Mouse (Mus musculus) cerebellum, adult 18-20 months (tissue): ENCODE data around the gene Tyk2.

ENCODE experiments used
- DNase-seq, 2 experiments: peaks; one replicate each; pipeline ENCODE4 v3.0.0; 2021

The Tyk2 gene

DNA sequence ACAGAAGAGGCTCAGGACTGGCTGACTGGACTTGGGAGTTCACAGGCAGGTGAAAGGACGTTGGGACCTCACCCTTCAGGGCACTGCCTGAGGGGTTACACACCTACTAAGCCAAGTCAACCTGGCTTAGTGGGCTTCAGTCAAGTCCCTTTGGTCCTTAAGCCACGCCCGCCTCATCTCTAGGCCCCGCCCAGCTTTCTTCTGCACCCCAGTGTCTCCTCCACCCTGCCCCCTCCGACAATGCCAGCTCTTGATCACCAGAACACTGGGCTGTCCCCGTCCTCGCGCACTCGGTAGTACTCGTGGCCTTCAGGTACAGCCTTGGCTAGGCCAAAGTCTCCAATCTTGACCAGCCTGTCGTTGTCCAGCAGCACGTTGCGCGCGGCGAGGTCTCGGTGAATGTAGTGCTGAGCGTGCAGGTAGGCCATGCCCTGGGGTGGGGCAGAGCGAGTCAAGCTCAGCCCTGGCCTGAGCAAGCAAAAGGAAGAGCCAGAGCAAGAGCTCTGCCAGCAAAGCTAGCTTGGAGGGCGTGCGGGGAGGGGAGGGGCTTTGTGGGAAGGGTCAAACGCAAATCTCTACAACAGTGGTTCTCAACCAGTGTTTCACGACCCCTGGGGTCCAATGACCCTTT, 23.3 kb downstream of the Tyk2 start:
- DNase-seq = no peak

DNA sequence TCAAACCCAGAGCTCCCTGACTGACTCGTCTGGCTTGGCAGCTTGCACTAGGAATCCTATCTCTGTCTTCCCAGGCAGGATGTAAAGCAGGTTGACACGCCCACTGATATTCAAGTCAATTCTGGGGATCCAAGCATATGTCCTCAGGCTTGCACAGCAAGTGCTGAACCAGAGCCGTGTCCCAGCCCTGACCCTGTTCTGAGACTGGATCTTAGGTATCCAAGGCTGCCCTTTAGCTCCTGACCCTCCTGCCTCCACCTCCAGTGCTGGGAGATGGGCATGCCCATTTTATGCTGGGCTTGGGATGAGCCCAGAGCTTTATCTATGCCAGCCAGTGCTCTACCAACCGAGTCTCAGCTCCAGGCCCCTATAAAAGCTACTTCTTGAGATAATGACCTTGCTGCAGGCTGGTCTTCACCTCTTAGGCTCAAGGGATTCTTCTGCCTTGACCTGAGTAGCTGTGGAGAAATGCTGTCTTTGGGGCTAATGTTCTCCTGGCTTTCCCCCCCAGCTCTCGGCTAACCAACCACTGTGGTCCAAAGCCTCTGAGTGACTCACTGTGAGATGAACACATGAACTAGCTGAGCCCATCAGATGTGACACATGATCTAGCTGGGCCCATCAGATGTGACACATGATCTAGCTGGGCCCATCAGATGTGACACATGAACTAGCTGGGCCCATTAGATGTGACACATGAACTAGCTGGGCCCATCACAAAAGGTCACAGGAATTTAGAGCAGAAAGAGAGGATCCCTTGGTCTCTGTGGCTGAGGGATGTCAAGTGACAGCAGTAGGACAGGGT, 25.1 kb downstream of the Tyk2 start:
- DNase-seq = no peak

DNA sequence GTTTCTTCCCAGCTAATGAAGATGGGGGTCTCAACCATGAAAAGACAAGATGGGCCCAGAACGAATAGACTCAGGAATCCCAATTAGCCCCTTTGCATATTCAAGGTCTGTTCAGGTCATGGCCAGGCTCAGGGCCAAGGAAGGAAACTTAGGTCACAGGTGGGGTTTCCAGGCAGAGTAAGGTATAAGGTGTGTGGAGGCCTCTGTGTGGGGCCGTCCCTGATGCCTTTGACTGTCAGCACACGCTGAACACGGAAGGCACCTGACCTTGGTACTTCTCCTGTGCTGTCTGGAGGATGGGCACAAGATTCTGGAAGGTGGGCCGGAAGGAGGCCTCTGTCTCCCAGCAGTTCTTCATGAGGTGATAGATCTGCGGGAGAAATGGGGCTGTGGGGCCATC, 26.2 kb downstream of the Tyk2 start:
- no peak for DNase-seq

DNA sequence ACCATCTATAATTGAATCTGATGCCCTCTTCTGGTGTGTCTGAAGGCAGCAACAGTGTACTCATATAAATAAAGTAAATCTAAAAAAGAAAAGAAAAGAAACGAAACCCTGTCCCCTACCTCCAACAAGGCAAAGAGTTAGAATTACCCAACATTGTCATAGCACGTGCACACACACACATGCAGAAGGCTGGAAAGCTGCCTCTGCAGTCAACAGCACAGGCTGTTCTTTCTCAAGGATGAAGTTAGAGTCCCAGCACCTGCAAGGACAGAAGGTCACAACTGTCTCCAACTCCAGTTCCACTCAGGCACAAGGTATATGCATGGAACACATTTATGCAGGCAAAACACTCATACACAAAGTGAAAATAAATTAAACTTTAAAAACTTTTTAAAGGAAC, 29.0 kb downstream of the Tyk2 start:
- DNase-seq = no peak

DNA sequence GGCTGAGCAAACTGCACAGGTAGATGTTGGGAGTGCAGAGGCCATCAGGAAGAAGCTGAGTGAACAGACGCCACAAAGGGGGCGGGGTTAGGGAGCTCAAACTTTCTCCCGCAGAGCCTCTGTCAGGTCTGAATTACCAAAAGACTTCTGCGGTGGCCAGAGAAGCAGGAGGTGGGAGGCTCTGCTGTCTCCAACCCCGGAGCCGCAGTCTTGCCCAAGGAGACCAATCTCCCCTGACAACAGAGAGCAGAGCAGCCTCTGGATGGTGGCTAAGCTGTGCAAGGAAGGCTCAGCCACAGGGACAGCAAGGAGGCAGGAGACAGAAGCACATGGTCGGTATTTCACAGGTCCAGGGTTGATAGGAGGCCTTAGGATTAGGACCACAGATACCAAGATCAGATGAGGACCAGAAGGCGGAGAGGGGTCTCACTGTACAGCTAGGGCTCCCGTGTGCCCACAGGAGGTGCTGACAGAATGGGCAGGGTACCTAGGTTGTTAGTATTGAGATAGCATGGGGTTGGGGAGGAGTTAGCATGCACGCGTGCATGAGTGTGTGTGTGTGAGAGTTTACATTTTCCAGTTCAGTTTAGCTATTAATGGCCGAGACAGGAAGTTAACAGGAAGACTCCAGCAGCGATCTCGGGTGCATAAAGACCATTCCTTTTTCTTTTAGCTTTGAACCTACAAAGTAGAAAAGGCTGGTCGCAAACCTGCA, 30.4 kb downstream of the Tyk2 start:
- DNase-seq = no peak

DNA sequence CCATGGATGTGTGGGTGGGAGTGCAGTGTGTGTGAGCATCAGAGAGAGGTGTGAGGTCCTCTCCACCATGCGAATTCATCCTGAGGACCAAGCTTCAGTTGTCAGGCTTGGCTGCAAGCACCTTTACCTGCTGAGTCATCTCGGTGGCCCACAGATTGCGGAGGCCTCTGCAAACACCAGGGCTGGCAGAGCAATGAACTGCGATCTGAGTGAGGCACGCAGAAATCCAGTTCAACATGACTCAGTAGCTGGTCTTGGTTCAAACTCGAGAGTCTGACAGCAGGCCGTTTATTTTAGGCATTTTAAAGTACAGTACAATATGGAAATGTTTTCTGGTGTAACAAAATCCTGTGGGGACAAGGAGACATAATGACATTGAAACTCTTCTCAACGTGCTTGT, 33.2 kb downstream of the Tyk2 start:
- DNase-seq = no peak

DNA sequence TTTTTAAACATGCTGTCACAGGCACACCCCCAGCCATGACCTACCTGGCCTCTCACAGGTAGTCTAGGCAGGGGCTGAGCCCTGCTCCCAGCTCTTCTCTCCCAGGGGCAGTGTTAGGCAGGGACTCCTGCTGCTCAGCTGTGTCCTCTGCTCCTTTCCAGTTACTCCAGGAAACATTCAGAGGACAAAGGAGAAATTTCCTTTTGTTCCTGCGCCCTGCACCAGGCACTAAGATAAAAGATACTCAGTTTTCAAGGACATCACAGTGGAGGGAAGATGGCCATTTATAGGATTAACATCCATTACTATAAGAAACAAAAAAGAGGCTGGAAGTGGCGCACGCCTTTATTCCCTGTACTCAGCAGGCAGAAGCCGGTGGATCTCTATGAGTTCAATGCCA, 35.1 kb downstream of the Tyk2 start:
- DNase-seq = no peak

DNA sequence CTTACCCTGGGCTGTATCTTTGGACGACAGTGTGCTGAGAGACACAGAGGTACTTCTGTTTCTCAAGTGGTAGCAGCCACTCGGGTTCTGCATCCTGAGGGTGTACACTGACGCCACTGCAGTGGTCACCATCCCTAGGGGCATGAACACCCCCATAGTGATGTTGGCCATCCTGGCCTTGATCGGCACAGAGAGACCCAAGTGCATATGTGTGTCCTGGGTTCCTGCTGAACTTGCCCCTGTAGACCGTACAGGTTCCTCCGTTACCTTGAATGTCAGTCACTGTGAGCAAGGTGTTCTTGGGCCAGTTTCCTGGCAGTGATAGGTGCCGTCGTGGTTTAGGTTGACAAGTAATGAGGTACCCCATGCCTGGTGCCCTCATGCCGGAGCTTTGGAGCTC, 37.6 kb downstream of the Tyk2 start:
- no peak for DNase-seq

DNA sequence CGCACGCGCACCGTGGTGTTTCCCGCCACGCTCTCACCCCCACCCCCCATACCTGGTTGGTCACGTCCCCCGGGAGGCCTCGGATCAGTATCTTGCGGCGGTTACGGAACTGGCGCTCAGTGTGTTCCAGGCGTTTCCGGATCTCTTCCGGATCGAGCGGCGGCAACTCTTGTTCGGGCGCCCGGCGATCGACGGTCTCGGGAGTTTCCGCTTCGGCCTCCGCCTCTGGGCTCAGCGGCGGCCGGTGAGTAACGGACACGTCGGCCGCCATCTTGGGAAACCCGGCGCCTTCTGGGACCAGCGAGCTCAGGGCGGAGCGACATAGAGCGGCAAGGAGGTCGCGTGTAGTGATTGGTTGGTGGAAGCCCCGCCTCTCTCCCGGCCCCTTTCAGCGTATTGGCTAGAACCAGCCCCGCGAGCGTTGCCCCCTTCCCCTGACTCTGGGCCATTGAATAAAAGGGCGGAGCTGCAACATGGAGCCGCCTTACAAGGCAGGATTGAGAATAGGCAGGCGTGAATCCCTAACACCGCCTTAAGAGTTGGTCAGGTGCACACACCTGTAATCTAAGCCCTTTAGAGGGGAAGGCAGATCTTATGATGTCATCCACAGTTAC, 39.2 kb downstream of the Tyk2 start, which contains the start of the genes Gm38431 and Raver1:
Gm38431 (minus strand) TSS at position 291 of the 614 bp plus-strand sequence.
Raver1 (minus strand) TSS at position 302 of the 614 bp plus-strand sequence.
- DNase-seq = peak; percentile 96 to 99

DNA sequence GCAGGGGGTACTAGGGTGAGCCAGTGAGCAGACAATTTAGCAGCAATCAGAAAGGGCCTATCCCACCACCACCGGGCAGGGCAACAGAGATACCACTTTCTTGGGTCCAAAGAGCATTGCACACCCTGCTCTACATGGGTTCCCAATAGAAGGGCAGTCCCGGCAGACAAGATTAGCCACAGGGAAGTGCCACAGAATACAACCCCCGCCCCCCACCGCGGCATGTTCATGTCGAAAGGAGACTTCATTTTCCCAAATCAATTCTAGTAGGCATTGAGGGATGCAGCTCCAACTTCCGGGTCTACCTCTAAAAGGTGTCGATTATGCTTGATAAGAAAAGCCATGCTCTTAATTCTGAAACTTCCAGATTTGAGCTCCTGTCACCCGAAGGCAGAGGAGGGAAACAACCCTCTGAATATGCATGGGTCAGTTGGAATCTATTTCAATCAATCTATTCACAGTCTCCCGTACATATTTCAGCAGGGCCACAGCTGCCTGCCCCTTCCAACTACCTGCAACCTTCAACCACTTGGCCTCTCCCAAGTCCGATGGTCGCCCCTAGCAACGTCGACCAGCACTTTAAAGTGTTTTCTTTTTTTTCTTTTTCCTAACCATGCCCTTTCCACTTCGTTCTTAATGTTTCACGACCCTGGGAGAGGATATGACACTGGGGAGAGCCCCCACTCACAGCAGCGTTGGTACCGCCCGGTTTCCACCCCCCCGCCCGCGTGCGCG, 39.9 kb downstream of the Tyk2 start:
- DNase-seq = no peak

DNA sequence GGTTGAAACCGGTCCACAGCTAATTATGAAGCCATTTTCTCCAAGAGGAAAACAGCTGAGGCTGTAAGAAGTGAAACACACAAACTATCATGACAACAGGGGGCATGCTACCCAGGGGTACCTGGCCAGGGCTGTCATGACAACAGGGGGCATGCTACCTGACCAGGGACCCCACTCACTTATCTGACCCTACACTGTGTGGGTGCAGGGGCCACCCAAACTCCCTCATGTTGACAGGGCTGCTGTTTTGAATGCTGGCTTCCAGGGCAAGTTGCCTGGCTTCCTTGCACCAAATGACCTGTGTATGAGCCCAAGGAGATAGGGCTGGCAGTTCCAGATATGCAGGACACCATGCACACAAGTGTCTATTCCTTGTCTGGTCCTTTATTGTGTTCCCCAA, 40.5 kb downstream of the Tyk2 start:
- no peak for DNase-seq

DNA sequence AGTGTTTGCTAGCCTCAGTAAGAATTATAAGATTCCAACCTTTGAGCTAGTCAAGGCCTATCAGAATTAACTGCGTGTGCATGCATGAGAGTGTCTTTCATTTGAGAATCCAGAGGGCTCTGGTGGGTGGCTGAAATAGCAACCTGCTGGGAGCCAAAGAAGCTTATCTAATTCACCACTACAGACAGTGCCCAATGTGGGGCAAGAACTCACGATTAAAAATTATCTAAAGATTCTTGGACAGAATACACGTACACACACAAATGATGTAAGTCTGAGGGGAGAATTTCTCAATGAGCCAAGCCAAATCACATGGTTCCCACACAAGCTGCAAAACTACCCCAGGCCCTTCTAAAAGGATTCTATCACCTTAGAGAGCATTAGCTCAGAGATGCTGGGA, 47.7 kb downstream of the Tyk2 start:
- no peak for DNase-seq

DNA sequence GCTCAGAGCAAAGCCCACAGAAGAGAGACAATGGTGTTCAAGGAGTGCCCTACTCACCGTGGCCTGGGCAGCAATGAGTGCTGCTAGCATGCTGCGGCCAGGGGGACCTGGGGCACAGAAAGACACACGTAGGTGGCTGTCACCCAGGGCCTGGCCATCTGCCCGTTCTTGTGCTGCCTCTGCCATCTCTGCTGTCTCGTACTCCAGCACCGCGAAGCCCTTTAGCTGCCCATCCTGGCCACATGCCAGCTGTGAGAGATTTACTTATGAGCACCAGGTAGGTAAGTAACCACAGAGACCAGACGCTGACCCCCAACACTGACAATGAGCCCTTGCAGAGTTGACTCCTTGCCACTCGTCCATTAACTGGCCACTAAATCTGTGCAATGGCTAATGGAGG, 49.9 kb downstream of the Tyk2 start:
- DNase-seq = peak in 1 of 2 experiments; percentile 35

DNA sequence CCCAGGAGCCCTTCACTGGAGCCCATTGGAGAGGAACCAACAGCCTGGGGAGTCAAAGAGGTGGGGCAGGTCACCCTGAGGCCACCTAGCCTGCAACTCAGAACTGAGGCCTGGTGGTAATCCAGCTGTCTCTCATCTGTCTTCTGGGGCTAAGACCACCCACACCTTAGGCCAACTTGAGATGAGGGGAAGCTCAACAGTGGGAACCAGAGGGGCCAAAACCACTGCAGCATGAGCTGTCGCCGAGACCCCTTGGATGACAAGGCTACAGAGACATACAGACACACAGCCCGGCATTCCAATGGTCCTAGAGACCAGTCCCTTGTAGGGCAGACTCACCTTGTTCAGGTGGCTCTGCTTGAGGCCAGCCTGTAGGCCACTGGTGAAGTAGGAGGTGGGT, 55.4 kb downstream of the Tyk2 start:
- no peak for DNase-seq

DNA sequence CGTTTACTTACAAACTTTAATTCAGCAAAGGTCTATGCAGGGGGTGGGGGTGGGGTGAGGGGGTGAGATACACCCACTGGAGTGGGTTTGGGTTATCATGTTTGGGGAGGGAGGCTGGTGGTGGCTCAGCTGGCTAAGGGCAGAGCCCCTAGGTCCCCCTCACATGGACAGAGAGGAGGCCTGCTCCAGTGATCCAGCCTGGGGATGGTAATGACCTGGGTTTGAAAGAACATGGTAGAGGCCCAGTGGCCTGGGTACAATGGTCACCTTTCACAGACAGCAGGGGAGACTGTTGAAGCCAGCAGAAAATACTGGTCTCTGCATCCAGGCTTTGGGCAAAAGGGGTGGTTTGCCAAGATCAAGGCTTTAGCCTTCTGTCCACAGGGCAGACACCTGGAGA, 56.9 kb downstream of the Tyk2 start:
- DNase-seq = no peak

DNA sequence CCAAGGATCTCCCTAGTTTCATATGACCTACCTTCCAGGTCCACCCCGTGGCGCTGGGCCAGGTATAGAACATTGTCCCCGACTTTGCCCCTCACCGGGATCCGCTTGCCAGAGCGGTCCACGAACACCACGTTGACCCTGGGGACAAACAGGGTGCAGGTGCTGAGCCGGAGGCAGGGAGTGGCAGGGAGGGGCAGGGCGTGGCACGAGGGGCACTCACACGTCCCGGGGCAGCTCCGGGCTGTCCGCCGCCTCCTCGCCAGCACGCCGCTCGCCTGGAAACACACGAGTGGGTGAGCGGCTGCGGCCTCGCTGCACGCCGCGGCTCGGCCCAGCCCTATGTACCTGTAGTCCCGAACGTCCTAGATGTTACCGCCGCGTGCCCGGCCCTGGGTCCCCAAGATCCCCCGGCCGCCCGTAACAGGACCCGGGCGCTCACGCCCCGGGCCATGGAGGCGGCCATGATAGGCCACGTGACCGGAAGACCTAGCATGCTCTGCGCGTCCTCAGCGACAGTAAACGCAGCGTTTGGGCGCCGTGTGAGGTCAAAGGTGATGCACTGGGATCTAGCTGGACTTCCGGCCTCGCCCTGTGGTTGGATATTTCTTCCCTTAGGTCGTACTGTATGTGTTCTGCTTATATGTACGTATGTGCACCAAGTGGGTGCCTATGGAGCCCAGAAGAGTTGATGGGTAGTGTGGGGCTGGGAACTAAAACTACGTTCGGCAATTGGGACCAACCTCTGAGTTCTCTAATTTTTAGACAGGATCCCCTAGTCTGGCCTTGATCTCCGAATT, 57.8 kb downstream of the Tyk2 start, which contains the start of the genes Gm49373 and Fdx1l:
Gm49373 (minus strand) TSS at position 53 of the 797 bp plus-strand sequence.
Fdx1l (minus strand) TSS at position 571 of the 797 bp plus-strand sequence.
- DNase-seq = peak; percentile 89 to 93

DNA sequence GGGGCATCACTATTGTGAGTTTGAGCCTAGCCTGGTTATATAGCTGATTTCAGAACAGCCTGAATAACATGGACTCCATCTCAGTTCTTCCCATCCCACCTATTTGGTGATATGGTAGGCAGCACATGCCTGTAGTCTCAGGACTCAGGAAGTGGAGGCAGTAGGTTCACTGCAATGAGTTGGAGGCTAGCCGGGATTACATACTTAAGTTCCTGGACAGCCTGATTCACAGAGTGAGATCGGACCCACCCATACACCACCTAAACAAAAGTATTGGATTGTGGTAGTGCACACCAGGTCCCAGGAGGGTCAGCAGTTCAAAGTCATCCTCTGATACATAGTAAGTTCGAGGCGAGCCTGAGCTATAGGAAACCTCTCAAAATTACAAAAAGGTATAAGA, 58.4 kb downstream of the Tyk2 start:
- no peak for DNase-seq

DNA sequence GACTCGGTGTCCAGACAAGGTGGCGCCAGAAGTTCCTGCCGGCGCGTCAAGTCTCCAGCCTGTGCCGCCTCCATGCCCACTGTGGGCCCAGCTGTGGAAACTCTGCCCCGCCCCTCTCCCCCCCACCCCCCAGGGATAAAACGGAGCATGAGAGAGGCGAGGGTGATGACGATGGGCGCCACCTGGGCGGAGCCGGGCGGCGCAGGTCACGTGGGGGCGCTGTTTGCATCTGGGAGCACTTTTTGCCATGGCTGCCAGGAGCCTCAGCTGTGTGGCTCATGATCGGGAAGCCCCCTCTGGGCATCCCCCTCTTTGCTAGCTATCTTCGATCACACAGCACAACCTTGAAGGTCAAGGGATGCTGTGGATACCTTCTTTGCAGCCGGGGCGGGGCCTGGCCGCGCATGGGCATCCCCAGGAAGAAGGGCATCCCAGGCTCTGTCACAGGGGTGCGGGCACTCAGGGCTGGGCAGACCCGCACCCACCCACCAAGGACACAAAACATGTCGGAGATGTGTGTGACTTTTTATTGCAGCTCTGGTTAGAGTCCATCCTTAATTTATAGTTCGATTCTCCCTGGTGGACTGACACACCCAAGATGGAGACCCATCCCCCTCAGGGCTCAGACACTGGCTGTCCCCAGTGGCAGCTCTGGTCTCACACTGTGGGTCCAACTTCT, 63.9 kb downstream of the Tyk2 start, which contains the start of gene Zglp1:
Zglp1 (minus strand) TSS at position 88 of the 679 bp plus-strand sequence.
- no peak for DNase-seq

DNA sequence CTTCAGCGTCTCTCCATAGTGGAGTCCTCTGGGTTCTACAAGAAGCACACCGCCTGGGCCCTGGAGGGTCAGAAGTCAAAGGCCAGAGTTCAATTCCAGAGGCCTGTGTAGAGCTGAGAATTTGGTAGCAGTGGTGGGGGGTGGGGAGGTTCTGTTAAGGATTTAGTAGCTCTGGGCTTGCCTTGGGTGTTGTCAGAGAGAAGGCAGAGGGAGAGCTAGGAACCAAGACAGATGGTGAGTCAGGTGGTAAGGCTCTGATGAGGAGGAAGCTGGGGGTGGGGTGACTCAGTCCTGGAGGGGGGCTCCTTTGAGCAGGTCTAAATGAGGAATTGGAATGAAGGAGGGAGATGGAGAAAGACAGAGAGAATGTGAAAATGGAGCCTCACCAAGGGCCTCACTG, 68.1 kb downstream of the Tyk2 start:
- no peak for DNase-seq
